Mouse (Mus musculus): Measurements from ENCODE around the gene Suco.

DNA sequence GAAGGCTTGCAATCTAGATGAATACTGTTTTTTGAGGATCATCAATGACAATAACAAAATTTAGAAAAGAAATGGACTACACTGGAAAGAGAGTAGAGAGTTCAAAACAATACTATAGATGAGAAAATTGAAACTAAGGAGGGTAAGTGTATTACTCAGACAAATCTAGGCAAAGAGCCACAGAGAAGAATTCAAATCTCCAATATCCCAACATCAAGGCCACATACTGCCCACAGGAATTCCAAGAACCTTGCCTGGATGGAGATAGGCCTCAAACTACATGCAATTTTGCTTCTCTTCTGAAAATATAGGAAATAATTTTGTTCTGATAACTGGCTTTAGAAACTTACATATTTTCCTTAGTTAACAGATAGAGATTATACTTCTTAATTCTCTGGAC lies 76.2 kb downstream of the Suco start:
- no peak for TF ChIP-seq EP300 (optimal IDR thresholded peaks at IDR 0.05)
- no peak for TF ChIP-seq CTCF (IDR thresholded peaks at IDR 0.05; ENCODE audit: low read depth)

All from stomach, postnatal 0 days (tissue).